Mouse (Mus musculus) gastrocnemius, postnatal 25 days (tissue): ENCODE results near the gene Ppp1r13b. TPM values are rescaled to one million over a fixed set of nuclear protein-coding genes. Genes with fewer than 3 reads are reported as not detected.

Source experiments
- DNase-seq: peaks from one replicate; pipeline ENCODE4 v3.0.0; 2022
- total RNA-seq, 2 experiments: library from RNA; stranded (reverse); gene quantifications; 1 replicate in 1 of 2; 2 replicates in 1 of 2; pipeline ENCODE4 v1.2.3; 2021

The Ppp1r13b gene
- total RNA-seq, 2 experiments from 2014 or later: 5.3 to 6.1 TPM

DNA sequence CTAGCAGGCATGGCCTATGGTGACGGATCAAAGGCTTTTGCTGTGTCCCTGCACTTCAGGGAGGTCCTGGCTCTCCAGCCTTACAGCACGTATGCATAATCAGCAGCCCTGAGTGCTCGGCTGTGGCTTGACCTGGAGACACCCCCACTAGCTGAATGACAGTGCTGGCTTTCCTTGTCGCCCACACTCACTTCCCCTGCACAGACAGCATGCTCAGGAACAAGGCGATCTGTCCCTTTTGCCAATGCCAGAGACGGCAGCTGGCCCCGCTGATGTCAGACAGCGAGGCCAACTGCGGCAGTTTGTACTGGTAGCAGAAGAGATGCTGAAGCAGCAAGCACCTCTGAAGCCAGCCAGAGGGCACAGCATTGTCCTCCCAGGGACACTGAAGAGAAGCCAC, 12.1 kb upstream of the Ppp1r13b start:
- DNase-seq: peak; percentile 57

DNA sequence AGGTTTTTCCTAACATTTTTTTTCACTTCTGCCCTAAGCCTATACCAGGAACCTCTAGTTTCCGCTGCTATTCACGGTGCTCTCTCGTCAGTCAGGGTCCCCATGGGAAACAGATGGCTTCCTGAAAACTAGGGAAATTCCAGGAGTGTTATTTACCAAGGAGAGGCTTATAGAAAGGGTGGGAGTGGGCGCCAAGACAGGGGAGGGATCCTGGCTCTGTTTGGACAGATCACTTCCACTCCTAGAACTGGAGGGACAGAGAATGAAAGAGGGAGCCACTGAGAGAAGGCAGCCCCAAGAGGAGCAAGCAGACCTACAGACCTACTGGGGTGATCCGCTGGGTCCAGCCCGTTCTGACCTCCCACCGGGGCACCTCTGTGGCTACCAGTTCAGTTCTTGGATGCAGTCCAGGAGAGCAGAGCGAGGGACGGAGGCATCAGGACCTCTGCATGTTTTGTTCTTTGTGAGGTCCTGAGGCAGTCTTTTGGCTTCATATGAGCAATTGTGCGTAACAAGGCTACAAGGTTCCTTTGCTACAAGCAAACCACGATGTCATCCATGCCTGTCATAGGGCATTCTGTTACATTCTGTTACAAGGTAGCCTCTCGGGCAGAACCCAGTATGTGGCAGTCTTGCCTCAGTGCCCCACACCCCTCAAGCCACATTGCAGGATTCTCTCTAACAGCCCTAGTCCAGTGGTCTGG, 8.8 kb upstream of the Ppp1r13b start:
- DNase-seq: no peak

DNA sequence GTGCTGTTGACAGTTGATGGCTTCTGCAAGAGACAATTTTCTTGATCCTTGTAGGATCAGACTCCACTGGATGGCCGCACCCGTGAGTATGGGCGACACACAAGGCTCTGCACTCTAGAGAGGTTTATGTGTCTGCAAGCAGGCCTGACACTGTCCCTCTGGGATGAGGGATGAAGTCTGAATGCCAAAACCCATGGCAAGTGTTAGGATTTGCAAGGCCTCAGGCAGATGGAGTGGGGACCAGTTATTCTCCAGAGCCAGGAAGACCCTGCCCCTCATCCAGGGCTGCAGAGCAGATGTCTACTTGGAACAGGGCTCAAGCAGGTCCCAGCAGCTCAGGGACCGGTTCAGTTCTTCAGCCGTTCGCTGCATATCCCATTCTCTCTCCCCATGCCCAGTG, 7.9 kb upstream of the Ppp1r13b start:
- DNase-seq: no peak

DNA sequence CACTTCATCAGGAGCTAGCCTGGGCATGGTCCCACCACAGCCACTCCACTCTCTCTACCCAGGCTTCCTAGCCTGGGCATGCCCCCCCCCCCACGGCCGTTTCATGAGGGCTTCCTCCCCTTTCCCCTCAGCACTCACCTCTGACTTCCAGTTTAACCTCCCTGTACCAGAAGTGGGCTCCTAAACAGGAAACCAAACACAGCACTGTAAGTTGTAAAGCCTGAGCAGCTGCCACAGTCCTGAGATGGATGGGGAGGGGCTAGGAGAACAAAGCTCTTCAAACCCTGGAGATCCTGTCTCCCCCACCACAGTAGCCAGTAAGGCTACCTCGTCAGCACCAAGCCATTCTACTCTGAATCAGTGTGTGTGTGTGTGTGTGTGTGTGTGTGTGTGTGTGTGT, 6.1 kb upstream of the Ppp1r13b start:
- DNase-seq: no peak

DNA sequence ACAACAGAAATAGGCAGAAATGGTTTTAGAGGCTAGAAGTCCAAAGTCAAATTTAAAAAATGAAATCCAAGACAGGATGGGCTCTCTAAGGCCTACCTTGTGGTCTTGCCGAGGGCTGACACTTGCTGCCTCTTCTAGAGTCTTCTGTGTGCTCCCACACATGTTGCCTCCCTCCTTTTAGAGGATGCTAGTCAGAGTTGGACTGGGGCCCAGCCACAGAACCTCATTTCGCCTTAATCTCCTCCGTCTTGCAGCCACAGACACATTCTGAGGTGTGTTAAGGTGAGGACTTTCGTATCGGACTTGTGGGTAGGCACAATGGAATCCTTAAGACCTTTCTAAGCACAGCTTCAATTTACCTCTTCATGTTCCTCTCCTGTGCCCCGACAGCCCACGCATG, 4.9 kb upstream of the Ppp1r13b start:
- no peak for DNase-seq

DNA sequence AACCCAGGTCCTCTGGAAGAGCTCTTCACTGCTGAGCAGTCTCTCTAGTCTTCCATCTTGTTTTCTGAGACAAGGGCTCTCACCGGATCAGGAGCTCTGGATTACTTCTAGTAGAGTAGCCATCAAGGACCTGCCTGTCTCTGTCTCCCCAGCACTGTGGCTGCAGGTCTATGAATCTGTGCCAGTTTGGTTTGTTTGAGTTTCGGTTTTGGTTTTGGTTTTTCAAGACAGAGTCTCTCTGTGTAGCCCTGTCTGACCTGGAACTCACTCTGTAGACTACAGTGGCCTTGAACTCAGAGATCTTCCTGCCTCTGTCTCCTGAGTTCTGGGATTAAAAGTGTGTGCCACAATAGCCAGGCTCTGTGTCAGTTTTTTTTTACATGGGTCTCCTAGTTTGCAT, 3.9 kb upstream of the Ppp1r13b start:
- no peak for DNase-seq

DNA sequence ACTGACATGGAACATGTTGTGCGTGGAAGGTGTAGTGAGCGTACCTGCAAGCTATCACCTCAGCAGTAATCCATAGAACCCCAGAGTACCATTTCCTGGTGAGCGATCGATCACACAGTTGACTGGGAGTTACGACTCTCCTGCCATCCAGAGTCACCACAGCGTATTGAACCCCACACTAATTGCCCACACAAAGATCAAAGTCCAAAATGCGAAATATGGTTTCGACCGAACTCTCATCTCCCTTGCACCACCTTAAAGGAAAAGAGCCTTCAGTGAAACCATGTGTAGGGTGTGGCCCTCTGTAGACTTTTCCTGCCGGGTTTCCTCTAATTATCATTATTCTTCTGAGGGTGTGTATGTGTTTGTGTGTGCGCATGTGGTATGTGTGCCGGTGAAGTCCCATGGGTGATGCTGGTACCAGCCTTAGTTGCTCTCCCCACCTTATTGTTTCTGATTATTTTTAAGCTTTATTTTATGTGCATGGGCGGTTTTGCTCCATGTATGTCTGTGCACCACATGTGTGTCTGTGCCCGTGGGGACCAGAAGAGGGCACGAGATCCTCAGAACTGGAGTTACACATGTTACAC, 3.4 kb upstream of the Ppp1r13b start:
- no peak for DNase-seq

DNA sequence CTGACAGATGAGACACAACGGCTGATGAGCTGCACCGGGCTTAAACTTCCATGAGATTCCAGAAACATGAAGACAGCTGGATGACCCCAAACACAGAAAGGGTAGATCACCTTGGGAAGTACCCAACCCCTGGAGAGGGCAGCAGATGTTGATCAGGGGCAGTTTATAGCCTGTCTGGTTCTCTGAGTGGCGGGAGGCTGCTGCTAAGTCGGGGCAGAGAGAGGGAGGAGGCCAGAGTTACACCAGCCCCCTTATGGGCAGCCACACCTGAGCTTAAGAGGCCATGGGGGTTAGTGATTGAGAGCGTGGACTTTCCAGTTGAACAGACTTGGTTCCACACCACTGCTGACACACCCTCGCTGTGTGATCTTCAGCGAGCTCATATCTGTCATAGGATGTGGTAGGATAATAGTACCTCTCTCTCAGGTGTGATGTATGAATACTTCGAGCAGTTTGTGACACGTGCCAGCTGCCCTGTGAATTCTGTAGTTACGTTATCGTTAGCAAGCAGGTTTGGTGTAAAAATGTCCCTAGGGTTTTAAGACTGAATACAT, 1.2 kb upstream of the Ppp1r13b start:
- DNase-seq: no peak

DNA sequence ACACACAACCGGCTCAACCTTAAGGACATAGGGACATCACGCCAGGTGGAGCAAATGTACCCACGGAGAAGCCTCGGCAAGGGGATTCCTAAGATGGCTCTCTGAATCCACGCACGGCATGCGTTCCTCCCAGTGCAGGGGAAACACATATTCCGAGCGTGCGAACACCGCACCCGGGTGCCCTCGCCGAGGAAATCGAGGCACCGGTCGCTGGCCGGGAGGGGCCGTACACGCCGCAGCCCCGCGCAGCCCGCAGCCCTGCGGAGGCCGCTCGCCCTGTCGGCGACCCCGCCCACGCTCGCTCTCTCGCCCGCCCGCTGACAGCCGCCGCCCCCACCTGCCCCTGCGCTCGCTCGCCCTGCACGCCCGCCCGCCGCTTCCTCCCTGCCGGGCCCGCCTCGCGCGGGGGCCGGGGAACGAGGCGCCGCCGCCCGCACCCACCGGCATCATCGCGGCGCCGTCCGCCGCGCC, 454 bp downstream of the Ppp1r13b start:
- DNase-seq: peak; percentile 66

DNA sequence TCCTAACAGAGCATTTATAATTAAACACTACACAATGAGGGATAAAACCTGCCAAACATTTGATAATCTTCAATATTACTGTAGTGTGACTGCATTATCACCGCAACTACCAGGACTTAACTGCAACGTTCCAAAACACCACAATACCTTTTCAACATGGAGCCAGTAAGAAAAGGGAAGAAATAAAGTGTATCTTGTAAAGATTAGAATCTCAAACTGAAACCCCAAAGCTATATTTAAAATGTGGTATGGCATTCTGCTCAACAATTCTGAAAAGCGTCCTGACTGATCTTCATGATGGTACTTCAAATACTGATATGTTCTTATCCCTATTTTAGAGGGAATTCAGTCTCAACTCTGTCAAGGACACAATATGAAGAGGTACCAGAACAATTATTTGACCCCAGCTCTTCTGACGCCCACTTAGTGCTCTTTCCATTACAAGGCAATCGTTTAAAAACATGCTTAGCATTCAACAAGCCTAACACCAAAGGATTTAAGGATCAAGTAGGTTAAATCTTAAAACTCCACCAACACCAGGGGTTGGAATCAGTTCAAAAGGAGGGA, 1.5 kb downstream of the Ppp1r13b start:
- DNase-seq: no peak

DNA sequence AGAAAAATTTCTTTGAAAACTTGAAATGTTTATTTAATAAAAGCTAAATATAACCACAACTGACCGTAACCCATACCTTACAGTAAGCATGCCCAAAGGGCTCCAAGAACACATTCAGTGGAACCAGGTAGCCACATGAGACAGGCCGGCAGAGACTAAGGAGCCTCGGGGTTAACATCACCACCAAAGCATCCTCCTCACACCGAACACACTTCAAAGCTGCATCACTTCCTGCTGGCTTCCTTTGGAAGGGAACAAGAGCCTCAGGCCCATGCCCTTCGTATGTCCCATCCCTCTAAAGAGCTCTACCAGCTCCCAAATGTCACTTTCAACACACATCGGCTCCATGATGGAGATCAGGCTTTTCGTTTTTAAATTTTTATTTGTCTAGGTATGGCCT, 5.4 kb downstream of the Ppp1r13b start:
- DNase-seq: no peak

DNA sequence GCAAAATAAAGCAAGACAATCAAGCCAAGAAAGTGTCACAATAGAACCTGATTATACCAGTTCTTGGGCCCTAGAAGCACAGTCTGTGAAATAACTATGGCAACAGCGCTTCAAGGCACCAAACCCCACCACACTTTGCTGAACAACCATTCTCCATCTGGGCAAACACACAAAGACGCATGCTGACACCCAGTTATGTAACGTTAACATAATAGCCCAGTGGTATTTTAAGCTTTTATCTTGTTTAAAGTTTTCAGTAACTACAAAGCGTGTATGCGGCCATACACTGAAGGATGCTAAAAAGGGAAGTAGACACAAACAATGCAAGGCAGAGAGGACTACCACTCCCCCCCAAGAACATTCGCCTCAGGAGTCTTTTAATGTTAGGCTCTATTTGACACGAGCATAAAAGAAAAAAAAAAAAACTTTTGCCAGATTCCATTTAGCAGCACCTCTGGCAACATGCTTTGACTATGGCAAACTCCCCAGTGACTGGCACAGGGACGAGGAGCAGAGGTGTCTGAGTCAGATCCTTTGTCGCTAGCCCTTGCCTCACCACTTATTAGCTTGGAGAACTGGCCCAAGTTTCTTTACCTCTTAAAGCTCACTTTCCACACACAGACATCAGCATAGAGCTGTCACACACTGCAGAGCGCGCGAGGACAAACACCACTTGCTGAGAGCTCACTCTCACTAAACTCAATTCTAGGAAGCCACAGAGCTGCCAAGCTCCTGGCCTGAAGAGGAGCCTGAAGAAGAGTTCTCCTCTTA, 6.6 kb downstream of the Ppp1r13b start:
- no peak for DNase-seq

DNA sequence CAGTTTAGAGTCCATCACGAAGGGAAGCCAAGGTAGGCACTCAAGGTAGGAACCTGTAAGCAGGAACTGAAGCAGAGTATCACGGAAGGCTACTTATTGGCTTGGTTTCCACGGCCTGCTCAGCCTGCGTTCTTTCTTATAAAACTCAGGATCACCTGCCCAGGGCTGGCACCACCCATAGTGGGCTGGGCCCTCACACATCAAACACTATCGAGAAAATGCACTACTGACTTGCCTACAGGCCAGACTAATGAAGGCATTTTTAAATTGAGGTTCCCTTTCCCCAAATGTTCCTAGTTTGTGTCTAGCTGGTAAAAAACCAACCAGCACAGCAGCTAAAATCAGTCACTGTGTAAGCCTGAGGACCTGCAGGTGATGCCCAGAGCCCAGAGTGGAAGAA, 8.3 kb downstream of the Ppp1r13b start:
- no peak for DNase-seq

DNA sequence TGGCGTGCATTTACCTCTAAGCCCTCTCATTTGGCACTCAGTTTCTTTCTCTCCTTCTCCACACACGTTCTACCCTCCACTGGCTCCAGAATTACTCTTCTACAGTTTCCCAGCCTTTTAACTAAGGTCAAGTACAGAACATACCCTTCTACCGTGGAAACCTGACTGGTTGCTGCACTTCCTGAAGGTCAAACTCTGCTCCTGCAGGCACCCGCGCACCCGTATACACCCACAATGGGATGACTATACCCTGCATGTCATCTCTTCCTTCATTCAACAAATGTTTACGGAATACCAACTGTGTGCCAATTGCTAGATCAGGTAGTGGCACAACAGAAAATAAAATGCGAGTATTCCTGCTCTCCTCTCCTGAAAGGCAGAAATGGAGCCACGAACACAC, 9.2 kb downstream of the Ppp1r13b start:
- DNase-seq: no peak

DNA sequence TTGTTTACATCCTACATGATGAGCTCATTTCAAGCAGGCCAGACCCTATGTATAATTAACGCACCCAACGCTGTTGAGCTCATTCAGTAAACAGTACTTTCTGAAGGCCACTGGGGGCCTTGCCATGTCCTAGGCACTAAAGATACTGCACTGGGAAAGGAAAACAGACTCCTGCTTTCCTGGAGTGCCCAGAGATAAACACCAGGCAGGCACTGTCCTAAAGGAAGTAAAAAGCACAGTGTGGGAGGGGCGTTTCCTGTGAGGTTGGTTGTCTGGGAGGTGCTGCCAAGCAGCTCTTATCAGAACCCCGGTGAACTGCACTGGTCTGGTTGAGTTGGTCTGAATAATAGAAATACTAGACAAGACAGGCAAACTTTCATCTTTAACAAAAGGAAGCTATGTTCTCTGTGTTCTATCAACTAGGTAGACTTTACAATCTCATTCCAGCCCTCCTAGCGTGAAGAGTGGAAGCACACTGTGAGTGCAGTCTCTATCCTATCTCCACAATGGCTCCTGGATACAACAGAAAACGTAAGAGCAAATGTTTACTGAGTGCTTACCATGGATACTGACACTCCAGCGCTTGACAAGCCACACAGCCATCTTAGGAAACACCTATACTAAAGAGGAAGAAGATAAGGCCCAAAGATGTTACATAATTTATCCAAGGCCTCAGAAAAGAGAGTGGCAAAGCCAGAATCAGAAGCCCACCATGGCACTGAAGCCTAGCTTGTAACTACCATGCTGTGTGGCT, 10.8 kb downstream of the Ppp1r13b start:
- no peak for DNase-seq

DNA sequence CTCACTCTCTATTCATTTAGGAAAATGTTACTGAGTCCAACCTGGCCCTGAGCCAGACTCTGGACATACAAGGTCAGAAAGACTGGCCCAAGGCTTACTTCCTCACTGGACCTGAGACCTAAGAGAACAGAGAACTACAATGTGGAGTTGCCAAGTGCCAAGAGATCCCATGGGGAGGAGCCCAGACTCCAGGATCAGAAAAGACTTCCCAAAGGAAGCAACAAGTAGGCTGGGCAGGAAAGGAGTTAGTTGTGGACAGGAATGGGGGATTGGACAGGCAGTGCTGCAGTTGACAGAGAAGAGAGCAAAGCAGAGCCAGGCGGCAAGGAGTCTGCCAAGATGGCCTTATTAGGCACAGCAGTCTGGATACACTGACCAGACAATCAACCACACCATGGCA, 13.8 kb downstream of the Ppp1r13b start:
- DNase-seq: peak; percentile 71

DNA sequence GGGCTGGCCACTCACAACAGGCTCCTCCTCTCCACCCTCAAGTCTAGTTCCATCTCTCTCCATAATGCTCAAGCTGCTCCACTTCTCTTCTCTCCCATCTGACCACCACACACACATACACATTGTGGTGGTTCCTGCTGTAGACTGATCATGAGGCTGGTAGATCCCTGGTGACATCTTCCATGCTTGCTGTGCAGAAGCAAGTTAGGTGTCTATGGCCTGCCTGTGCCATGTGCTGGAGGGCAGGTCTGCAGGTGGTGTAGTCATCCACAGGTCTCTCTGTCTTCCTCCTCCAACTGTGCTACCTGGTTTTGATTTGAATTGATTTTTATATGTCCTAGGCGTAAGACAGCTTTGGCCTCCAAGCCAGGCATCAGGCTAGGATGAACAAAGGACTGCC, 14.9 kb downstream of the Ppp1r13b start:
- DNase-seq: no peak

DNA sequence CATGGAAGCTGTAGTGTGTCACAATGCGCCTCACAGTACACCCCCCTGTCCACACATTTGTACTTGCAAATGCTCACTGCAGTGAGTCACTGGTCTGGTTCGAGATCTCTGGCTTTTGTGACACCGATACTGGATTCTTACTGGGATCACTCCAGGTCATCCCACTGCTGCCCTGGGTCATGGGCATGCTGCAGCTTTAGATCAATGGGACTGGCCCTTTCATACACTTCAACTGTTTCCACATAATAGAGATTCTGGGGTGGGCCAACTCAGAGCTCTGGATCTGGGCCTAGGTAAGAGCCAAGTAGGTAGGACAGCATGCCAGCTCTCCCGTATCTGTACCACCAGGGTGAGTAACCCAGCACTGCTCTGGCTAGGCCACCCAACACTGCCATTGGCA, 16.1 kb downstream of the Ppp1r13b start:
- DNase-seq: no peak

DNA sequence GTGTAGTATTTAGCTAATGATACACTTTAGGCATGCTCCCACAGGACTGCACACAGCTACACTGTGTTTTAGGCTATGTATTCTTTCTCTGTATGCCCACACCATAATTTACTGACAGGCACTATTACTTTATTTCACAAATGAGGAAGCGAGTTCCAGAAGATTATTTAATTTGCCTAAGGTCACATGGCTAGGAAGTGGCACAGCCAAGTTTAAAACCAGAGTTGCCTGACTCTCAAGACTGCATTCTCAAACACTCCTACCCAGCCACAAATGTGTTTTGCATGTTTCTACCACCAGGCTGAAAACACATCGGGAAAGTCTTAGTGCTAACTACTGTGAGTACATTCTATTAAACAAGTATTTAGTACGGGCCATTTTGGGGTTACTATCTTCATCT, 18.7 kb downstream of the Ppp1r13b start:
- DNase-seq: no peak

DNA sequence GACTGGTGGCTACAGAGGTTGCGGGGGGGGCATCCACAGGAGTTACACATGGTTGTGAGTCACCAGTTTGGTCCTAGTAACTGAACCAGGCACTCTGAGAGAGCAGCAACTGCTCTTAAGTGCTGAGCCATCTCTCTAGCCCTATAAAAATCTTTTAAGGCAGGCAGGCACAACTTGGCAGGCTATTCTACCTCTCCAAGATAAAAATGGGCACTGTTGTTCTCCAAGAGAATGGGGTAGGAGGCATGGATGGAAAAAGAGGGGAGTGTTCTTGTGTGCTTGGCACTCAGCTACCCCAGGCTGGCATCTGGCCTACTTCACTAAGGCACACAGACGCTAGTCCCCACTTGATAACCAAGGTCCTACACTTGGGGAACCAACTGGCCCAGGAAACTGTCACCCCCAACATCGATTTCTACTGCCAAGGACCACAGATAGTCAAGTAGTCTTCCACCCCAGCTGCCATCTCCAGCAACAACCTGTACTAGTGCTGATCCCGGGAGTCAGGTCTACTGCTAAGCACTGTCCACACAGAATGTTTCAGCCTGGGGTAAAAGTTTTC, 19.5 kb downstream of the Ppp1r13b start:
- no peak for DNase-seq

DNA sequence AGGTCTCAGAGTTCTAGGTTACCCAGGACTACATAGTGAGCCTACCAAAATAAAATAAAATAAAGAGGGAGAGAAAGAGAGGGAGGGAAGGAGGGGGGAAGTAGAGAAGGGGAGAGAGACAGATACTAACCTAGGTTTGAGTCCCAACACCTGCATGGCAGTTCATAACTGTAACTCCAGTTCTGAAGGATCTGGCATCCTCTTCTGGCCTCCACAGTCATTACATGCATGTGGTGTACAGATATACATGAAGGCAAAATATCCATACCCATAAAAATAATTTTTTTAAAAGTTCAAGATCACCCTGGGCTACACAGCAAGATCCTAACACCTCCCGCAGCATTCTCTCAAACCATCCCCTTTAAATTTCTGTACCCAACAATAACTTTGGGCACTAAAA, 20.9 kb downstream of the Ppp1r13b start:
- no peak for DNase-seq

DNA sequence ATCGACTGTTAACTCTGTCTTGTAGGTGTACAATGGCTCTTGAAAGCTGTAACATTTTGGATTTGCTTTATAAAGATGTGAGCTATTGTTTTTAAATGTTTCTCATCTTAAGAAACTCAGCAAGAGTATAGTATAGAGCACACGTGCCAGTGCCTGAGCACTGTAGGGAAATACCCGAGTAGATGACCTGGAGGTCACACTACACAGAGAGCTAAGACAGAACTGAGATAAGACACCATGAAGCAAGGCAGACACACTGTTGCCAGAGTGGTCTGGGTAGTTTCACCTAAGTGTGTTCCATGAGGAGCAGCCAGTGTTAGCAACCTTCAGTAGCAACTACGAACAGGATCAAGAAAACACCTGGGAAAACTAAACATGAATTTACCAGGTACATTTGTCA, 25.1 kb downstream of the Ppp1r13b start:
- no peak for DNase-seq
